Mouse (Mus musculus): ENCODE measurements around the gene Plpp3.
A peak's percentile ranks its signal among the peaks of the same experiment; 100 is the strongest.
"Not testable (repeated sequence)": the region's sequence is repeated elsewhere in the genome, so short reads cannot be mapped to it uniquely, and the experiment has no call there.

Plpp3 gene

DNA sequence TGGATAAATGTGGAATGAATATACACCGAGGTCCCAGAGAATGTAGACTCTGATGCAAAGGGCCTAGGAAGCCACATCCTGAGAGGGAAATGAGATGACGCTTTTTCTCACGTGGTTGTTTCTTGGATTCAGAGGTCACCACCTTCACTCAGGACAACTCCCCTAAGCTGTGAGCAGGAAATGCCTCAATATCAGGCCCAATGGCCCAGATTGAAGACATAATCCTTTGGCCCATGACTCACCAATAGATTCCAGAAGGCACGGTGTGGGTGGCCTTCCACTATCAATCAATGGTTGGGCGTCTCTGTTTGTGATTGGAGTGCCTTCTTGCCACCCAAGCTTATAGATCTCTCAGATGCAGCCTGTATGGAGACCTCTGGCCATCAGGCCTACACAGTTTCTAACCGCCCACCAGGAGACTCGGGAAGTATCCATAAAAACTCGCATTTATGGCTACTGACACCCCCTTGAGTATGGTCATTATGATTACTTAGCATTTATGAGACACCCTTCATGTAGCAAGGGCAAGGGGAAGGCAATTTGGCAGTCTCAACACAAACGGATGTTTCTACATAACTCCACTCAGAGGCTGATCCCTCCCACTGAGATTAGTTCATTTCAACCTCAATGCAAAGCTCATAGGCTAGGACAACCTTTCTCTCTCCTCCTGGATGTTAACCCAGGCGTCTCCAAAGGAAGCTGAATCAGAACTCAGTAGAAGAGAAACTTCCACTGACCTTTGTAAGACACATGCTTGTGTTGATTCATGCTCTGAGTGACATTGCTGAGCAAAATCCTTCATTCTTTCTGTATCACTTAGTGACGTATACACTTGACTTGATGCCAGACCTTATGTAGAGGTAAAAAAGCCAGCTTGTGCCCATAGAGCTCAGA, 100.8 kb downstream of the Plpp3 start:
- no peak for DNase-seq (ENCODE audit: extremely low spot score)

DNA sequence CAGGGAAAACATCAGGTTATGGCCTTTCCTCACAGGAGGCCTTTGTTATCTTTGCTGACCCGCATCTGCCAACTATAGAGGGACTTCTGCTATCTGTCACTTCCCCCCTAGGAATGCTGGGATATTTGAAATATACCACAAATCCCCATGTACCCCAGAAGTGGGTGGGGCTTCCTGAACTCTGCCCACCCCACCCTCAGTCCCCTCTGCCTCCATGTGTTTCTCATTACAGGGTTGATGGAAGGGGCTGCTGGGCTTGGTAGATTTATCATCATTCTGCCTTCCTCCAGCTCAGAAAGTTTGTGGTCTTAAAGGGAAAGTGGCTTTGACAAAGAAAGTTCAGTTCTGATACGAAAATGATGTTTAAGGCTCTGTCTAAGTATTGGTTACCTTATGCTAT, 103.2 kb downstream of the Plpp3 start:
- peak; percentile 42 for DNase-seq (ENCODE audit: extremely low spot score)

DNA sequence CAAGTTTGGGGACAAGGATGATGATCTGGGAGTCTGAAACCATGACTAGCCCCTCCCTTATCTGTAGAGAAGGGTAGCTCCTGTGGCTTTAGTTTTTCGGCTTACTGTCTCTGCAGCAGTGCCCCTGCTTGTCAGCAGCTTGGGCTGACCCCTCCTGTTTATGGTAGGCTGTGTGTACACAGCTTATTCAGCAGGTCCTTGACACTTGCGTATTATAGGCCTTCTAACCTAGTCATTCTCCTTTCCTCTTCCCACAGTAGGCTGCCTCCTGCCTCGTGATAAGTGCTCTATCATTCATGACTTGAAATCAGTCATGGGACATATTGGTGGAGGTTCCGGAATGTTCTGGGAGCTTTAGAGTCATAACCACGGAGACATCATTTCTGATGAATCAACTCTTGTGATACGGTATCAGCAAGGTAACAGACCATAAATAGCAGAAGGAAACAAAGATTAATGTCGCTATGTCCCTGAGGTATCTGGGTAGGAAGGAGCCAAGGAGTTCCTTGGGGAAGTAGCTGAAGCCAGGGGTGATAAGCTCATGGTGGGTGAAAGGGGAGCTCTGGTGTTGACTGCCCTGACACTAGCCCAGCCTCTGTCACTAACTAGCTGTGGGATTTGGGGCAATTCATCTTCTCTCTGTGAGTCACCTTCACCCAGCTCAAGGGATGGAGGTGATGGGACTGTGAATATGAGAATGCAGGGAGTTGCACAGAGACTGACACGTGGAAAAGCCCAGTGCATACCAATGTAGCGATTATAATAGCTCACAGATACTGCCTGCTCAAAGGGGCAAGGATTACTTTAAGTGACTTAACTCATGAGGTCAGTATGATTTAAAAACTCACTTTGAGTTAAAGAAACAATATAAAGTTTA, 104.0 kb downstream of the Plpp3 start:
- DNase-seq (ENCODE audit: extremely low spot score): no peak

DNA sequence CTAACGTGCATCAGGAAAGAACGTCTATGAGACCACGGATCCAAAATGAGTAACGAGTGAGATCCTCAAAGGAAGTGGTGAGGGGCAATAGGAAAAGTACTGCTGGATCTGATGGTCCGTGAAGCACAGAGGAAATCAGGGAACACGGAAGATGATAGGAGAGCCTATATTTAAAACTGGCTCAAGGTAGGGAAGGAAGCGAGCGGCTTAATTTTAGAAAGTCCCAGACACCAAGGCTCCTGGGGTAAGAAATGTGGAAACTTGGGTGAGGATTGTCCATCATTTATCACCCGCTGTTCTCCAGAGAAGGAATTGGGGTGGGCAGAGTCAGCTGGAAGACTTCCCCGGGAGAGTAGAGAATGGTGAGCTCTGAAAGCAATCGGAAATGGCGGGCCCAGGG, 105.2 kb downstream of the Plpp3 start:
- DNase-seq (ENCODE audit: extremely low spot score): no peak

DNA sequence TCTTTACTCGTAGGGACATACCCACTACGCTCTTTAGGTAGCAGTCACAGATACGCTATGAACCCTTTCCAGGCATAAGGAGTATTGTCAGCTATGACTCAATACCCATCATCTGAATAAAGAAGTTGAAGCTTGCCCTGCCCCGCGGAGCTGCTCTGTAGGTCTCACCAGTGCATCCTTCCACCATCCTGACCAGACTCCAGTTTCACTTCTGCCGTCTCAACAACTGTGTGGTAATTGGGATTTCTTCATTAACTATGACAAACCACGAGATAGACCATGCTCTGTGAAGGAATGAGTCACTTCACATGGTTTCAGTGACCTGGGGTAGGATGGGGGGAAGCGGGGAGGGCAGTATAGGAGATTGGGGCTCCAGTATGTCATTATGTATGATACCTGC, 106.5 kb downstream of the Plpp3 start:
- no peak for DNase-seq (ENCODE audit: extremely low spot score)

DNA sequence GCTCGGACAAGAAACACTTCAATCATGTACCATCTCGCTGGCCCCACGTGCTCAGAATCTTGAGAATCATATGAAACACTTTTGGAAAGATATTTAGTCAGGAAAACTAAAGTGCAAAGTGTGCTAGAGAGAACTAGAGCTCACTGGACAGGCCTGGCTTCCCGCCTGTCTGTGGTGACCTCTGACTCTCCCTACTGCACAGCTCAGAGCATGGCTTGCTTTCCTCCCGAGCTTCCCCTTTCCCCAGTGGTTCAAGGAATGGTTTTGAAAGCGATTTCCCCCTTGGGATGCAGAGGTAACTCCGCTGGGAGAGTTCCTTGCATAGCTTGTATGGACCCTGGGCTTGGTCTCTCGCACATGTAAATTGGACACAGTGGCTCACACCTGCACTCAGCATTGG, 107.9 kb downstream of the Plpp3 start:
- DNase-seq (ENCODE audit: extremely low spot score): no peak

DNA sequence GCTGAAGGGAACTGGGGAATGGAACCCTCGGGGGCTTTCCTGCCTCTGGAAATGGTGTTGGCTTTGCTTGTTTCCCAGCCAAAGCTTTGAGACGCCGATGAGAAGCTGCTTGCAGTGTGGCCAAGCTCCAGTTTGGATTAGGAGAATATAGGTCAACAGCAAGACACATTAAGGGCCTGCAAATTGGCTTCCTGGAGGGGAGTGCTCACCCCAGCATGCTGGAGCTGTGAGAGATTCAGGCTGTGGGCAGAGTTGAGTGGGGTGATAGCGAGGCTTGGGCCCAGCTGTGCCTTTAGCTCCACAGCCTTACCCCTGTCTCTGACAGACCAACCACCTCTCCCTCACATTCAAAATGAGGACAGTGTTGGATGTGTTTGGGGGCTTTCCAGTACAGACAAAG, 108.5 kb downstream of the Plpp3 start:
- DNase-seq (ENCODE audit: extremely low spot score): no peak

DNA sequence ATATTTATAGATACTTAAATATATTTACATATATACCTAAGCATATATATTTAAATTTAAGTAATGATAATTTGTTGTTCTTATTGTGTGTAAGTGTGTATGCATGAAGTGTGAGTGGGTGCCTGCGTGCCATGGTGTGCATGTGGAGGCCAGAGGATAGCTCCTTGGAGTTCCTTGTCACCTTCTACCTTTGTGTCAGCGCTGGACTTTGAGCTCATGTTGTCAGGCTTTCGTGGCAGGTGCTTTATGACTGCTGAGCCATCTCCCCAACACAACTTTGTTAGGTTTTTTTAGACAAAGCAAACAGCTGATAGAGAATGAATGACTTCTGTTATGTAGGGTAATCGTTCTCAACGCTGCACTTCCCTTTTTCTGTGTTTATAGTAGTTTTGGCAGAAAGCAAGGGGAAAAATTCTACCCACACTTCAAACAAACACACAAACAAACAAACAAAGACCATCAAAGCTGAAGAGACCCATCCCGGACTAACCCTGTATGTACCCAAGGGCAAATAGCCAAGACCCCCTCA, 111.1 kb downstream of the Plpp3 start:
- DNase-seq (ENCODE audit: extremely low spot score): no peak

DNA sequence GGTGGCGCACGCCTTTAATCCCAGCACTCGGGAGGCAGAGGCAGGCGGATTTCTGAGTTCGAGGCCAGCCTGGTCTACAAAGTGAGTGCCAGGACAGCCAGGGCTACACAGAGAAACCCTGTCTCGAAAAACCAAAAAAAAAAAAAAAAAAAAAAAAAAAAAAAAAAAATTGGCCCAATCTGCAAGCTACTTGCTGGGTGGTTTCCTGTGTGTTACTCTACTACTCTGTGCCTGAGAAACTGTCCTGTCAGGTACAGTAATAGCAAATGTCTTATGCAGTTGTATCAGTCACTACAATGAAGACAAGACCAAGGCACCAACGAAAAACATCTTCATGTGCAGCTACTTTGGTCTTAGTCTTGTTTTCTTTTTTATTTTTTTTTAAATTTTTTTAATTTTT, 112.3 kb downstream of the Plpp3 start:
- not testable (repeated sequence) for DNase-seq (ENCODE audit: extremely low spot score)

DNA sequence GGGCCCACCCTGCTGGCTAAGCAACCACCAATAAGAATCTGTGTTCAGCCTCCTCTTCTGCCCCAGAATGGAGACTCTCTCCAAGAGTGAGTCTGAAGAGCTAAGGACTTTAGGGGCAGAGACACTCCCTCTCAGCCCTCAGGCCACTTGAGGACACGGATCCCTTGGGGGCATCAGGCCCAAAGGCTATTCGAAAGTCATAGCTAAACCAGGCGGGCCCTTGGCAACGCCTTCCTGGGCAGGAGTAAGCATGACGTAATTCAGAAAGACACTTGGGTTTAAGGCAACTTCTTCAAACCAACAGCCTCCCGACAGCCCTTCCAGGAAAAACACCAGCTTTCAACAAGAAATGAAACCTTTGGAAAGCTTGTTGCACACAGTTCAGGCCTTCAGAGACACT, 114.0 kb downstream of the Plpp3 start:
- DNase-seq (ENCODE audit: extremely low spot score): no peak

DNA sequence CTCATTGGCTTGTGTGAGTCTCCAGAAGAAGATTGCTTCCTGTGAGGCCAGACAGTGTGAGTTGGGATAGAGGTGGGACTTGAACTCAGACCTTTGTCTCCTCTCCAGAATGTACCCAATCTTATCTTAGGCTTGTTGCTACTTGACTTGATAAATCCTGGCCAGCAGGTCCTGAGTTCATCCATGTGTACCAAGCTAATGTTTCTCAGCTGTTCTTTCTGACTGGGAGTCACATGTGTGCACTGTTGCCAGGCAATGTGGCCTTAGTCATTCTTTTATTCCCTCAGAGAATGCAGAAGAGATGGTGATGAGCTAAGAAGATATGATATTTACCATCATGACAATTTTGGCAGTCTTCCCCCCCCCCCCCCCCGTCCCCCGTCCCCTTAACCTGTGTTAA, 115.9 kb downstream of the Plpp3 start:
- no peak for DNase-seq (ENCODE audit: extremely low spot score)

DNA sequence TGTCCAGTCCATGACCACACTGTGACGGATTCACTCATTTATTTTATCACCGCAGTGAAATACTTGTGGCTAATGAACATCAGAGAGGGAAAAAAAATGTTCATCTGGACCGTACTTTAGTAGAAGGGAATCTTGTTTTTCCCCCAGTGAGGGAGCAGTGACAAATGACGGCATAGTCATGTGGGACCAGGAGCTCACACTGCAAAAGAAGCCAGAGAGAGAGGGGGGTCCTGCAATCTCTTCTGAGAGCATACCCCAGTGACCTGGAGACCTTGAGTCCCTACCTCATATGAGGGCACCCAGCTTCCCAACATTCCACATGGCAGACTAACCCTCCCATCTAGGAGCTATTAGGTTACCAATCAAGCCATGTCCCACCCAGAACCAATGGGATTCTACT, 116.3 kb downstream of the Plpp3 start:
- no peak for DNase-seq (ENCODE audit: extremely low spot score)

DNA sequence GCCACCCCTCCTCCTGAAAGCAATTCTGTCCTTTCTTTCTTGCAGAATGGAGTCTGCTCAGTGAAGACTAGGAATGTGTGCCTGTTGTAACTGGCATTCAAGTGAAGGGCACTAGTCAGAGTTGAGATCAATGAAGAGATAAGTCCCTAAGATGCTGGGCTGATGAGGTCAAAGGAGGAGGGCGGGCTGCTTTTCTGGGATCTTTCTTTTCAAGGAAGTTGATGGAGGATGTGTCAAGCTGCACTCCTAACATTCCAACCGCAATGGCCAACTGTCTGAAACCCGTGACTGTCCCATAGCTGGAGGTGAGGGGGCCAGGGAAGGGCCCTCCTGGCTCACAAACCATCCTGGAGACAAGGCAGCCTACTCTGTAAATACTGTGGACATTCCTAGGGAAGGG, 118.5 kb downstream of the Plpp3 start:
- no peak for DNase-seq (ENCODE audit: extremely low spot score)

DNA sequence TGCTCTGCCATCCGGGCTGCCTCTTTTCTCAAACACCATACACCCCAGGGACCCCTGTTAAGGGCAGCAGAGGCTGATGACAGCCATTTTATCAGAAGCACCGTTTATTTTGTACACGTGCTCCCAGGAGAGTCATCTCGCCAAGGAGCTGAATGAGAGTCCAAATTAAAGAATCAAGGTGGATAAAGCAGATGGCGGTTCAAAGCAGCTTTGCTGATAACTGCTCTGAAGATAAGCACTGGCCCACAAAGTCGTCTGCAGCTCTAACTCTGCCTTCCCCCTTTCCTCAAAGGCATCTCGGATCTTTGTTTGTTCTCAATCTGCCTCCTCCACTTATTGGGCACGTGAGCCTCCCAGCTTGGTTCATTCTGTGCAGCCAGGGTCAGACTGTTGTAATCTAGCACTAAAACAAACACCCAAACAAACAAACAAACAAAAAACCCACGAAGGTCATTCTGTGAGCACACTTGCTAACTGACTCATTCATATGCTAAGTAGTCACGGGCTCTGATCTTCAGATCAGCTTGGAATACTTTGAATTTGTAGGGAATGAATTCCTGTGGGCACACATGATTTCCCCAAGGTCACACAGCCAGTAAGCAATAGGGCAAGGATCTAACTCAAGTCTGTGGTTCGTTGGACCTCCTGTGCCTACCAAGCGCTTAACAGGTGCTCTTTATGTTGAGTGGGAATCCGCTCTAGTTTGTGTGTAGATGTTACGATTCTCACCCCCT, 119.1 kb downstream of the Plpp3 start:
- DNase-seq (ENCODE audit: extremely low spot score): no peak

DNA sequence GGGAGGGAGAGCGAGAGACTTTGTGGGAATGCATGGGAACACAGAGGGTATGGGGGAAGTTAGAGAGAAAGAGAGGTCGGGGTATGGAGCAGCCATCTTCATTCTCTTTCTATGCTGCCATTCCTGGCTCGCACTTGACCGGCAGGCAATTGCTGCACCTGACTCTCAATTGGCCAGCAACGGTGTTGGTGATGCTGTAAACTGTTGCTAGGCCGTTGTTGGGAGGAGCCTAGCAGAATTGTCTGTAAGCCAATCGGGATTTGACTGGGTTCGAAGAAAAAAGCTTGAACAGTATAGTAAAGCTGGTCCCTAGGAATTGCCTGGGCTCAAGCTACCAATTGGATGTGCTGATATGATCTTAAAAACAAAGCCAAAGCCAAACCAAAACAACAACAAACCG, 121.0 kb downstream of the Plpp3 start:
- DNase-seq (ENCODE audit: extremely low spot score): no peak

DNA sequence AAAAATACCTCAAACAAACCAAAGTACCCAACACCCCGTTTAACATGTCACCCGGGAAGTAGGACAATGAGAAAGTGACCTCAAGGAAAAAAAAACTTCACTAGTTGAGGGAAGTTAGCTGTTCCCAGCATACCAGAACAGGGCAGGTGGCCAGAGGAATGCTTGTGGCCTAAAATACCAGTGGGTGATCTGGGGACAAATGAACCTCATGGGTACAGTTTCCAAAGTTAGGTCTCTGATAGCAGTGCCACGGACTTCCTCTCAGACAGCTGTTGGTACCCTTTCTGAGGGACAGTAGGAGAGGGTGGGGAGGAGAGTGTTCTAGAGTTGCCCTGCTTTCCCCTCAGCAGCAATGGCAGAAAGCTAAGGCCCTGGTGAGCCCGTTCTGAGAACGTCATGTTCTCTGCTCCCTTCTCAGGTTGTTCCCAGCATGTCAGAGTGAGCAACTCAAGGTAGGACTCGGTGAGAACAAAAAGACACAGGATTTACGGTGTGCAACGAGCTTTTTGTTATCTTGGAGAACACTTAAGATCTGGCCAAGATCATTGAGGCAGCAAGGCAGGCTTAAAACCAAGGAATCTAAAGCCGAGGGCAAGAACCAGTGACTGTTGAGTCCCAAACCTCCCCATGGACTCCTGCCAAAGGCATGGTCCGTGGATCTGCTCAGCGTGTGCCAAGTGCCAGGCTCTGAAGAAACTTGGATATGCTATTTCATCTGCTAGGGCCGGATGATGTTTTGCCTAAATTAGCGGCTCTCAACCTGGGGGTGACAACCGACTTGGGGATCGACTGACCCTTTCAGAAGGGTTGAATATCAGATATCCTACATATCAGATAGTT, 121.6 kb downstream of the Plpp3 start:
- DNase-seq (ENCODE audit: extremely low spot score): no peak

DNA sequence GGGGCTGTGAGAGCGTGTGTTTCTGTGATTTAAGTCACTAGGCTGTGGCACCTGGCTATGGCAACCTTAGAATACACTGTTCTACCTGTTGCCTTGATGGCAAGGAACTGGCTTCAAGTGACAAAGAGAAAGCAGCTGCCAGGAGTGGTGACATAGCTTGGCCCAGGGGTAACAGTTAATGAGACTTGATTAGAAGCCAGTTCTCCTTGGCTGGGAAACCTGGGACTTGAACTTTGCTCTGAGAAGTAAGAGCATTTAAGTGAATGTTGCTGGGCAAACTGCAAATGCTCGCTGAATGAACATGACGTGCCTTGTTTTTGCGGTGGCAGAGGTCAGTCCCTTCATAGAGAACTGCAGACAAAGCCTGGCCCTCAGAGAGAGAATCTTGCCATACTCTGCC, 122.7 kb downstream of the Plpp3 start:
- no peak for DNase-seq (ENCODE audit: extremely low spot score)

DNA sequence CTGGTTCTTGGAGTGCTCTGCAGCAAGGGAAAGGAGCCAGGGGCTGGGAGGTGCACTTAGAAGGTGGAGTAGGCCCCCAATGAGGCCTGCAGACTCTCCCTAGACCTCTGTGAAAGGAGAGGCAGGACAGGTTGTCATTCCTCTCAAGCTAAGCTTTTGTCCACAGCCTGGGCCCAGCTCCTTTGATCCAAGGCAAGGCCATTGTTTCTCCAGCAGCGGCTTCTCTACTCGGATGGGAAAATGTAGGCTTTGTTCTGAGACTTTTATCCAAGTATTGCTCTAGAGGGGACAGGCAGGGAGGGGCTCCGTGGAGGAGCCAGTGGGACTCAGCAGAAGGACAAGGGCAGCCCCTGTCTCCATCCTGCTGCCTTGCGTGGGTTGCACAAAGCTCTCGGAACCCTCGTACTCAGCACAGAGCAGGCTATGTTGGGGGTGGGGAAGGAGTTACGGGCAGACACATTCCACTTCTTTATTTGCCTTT, 124.6 kb downstream of the Plpp3 start:
- DNase-seq (ENCODE audit: extremely low spot score): peak; percentile 49
